Mouse (Mus musculus): Measurements from ENCODE around the gene Gm20388. TPM values are rescaled to one million over a fixed set of nuclear protein-coding genes. Genes with fewer than 3 reads are reported as not detected.

Gm20388 gene
- polyA plus RNA-seq, 1 experiment from 2014 or later = not detected

- Histone ChIP-seq H3K27me3 (ENCODE audit: control insufficient read depth, insufficient read depth, low read length) (0 out of 2 replicates have a peak, but pooled peaks cover 2% of the 10 kb centered on the region), H3K4me2 (peak overlapping the region; percentile 19; the same call in 1 of the 2 replicates), H3K9ac (ENCODE audit: low read length) (peak overlapping the region; percentile 34), H3K9me3 (ENCODE audit: control insufficient read depth, low read length) (no peaks in the 10 kb centered on the region), H3K36me3 (ENCODE audit: control insufficient read depth, insufficient read depth, low read length) (no peaks in the 10 kb centered on the region), H3K27ac (ENCODE audit: low read depth, low read length) (peak overlapping the region; percentile 90), H3K4me1 (ENCODE audit: control insufficient read depth, insufficient read depth, low read length) (peaks cover 87% of the 10 kb centered on the region), H3K4me3 (ENCODE audit: low read depth, low read length) (no peak overlapping the region)
- peak; percentile 74 for ATAC-seq (ENCODE audit: low FRiP score)
- DNase-seq (ENCODE audit: low spot score, missing footprints) = no peak
- WGBS = 11% methylated on average over 16 of the region's 17 CpGs
Observed at GRCm38 (mm10) chr8:120294982-120295870, 384.6 kb downstream of the Gm20388 start.

- Histone ChIP-seq H3K9me3 (ENCODE audit: control insufficient read depth, low read length) (no peaks in the 10 kb centered on the region), H3K9ac (ENCODE audit: low read length) (peak overlapping the region; percentile 27; the same call in 1 of the 2 replicates), H3K4me3 (ENCODE audit: low read depth, low read length) (no peak overlapping the region), H3K27ac (ENCODE audit: low read depth, low read length) (peak overlapping the region; percentile 73), H3K36me3 (ENCODE audit: control insufficient read depth, insufficient read depth, low read length) (no peaks in the 10 kb centered on the region), H3K27me3 (ENCODE audit: control insufficient read depth, insufficient read depth, low read length) (0 out of 2 replicates have a peak, but pooled peaks cover 2% of the 10 kb centered on the region), H3K4me1 (ENCODE audit: control insufficient read depth, insufficient read depth, low read length) (peaks cover 81% of the 10 kb centered on the region), H3K4me2 (no peak overlapping the region)
- DNase-seq (ENCODE audit: low spot score, missing footprints) (no peak), ATAC-seq (ENCODE audit: low FRiP score) (no peak)
- 20% methylated on average over 5 of the region's 5 CpGs for WGBS
Observed at GRCm38 (mm10) chr8:120297000-120297399, 386.4 kb downstream of the Gm20388 start.

GRCm38 (mm10) chr8:120298601-120299532 is 388.2 kb downstream of the Gm20388 start:
- no peaks in the 10 kb centered on the region for H3K9me3 ChIP-seq (ENCODE audit: control insufficient read depth, low read length)
- H3K27ac ChIP-seq (ENCODE audit: low read depth, low read length) = peak overlapping the region; percentile 88
- H3K9ac ChIP-seq (ENCODE audit: low read length) = peak overlapping the region; percentile 49
- ATAC-seq (ENCODE audit: low FRiP score) (peak; percentile 49), DNase-seq (ENCODE audit: low spot score, missing footprints) (peak; percentile 94)
- no peak overlapping the region for H3K4me3 ChIP-seq (ENCODE audit: low read depth, low read length)
- WGBS = 31% methylated on average over 22 of the region's 22 CpGs
- H3K4me2 ChIP-seq = no peak overlapping the region; the same call in 1 of the 2 replicates
- no peaks in the 10 kb centered on the region for H3K36me3 ChIP-seq (ENCODE audit: control insufficient read depth, insufficient read depth, low read length)
- H3K4me1 ChIP-seq (ENCODE audit: control insufficient read depth, insufficient read depth, low read length) = peaks cover 72% of the 10 kb centered on the region
- H3K27me3 ChIP-seq (ENCODE audit: control insufficient read depth, insufficient read depth, low read length) = 0 out of 2 replicates have a peak, but pooled peaks cover 2% of the 10 kb centered on the region

GRCm38 (mm10) chr8:120300601-120301141 is 390.0 kb downstream of the Gm20388 start:
- H3K9ac ChIP-seq (ENCODE audit: low read length) = peak overlapping the region; percentile 44
- no peaks in the 10 kb centered on the region for H3K36me3 ChIP-seq (ENCODE audit: control insufficient read depth, insufficient read depth, low read length)
- H3K27ac ChIP-seq (ENCODE audit: low read depth, low read length) = peak overlapping the region; percentile 63
- 6% methylated on average over 13 of the region's 13 CpGs for whole genome bisulfite sequencing
- H3K4me3 ChIP-seq (ENCODE audit: low read depth, low read length) = no peak overlapping the region
- H3K27me3 ChIP-seq (ENCODE audit: control insufficient read depth, insufficient read depth, low read length) = 0 out of 2 replicates have a peak, but pooled peaks cover 2% of the 10 kb centered on the region
- peaks cover 64% of the 10 kb centered on the region for H3K4me1 ChIP-seq (ENCODE audit: control insufficient read depth, insufficient read depth, low read length)
- DNase-seq (ENCODE audit: low spot score, missing footprints) (peak; percentile 97), ATAC-seq (ENCODE audit: low FRiP score) (peak; percentile 22; the same call in 1 of the 2 replicates)
- no peaks in the 10 kb centered on the region for H3K9me3 ChIP-seq (ENCODE audit: control insufficient read depth, low read length)
- H3K4me2 ChIP-seq = peak overlapping the region; percentile 22

GRCm38 (mm10) chr8:120302941-120303675 is 392.5 kb downstream of the Gm20388 start:
- H3K4me3 ChIP-seq (ENCODE audit: low read depth, low read length) = no peak overlapping the region
- WGBS = 66% methylated on average over 11 of the region's 11 CpGs
- H3K36me3 ChIP-seq (ENCODE audit: control insufficient read depth, insufficient read depth, low read length) = no peaks in the 10 kb centered on the region
- peaks cover 4% of the 10 kb centered on the region; the same call in 1 of the 2 replicates for H3K27me3 ChIP-seq (ENCODE audit: control insufficient read depth, insufficient read depth, low read length)
- H3K4me2 ChIP-seq = no peak overlapping the region
- no peak for ATAC-seq (ENCODE audit: low FRiP score)
- peak overlapping the region; percentile 30 for H3K9ac ChIP-seq (ENCODE audit: low read length)
- H3K9me3 ChIP-seq (ENCODE audit: control insufficient read depth, low read length) = no peaks in the 10 kb centered on the region
- DNase-seq (ENCODE audit: low spot score, missing footprints) = no peak
- H3K27ac ChIP-seq (ENCODE audit: low read depth, low read length) = peak overlapping the region; percentile 74
- H3K4me1 ChIP-seq (ENCODE audit: control insufficient read depth, insufficient read depth, low read length) = peaks cover 57% of the 10 kb centered on the region

GRCm38 (mm10) chr8:120304097-120304496 is 393.5 kb downstream of the Gm20388 start:
- no peaks in the 10 kb centered on the region for H3K36me3 ChIP-seq (ENCODE audit: control insufficient read depth, insufficient read depth, low read length)
- DNase-seq (ENCODE audit: low spot score, missing footprints) (no peak), ATAC-seq (ENCODE audit: low FRiP score) (peak; percentile 38; the same call in 1 of the 2 replicates)
- 20% methylated on average over 9 of the region's 9 CpGs for WGBS
- H3K9me3 ChIP-seq (ENCODE audit: control insufficient read depth, low read length) = no peaks in the 10 kb centered on the region
- no peak overlapping the region for H3K4me3 ChIP-seq (ENCODE audit: low read depth, low read length)
- peaks cover 5% of the 10 kb centered on the region; the same call in 1 of the 2 replicates for H3K27me3 ChIP-seq (ENCODE audit: control insufficient read depth, insufficient read depth, low read length)
- H3K9ac ChIP-seq (ENCODE audit: low read length) = peak overlapping the region; percentile 34
- peaks cover 57% of the 10 kb centered on the region for H3K4me1 ChIP-seq (ENCODE audit: control insufficient read depth, insufficient read depth, low read length)
- H3K4me2 ChIP-seq = no peak overlapping the region
- peak overlapping the region; percentile 74 for H3K27ac ChIP-seq (ENCODE audit: low read depth, low read length)

- H3K4me1 ChIP-seq (ENCODE audit: control insufficient read depth, insufficient read depth, low read length) = peaks cover 57% of the 10 kb centered on the region
- whole genome bisulfite sequencing = 77% methylated on average over 10 of the region's 10 CpGs
Observed at GRCm38 (mm10) chr8:120305800-120306385, 395.3 kb downstream of the Gm20388 start.

More at GRCm38 (mm10) chr8:120305800-120306385, 395.3 kb downstream of the Gm20388 start:
- H3K27me3 ChIP-seq (ENCODE audit: control insufficient read depth, insufficient read depth, low read length) = peaks cover 5% of the 10 kb centered on the region; the same call in 1 of the 2 replicates
- ATAC-seq (ENCODE audit: low FRiP score) (no peak), DNase-seq (ENCODE audit: low spot score, missing footprints) (no peak)
- no peak overlapping the region for H3K27ac ChIP-seq (ENCODE audit: low read depth, low read length)
- H3K4me2 ChIP-seq = no peak overlapping the region
- H3K9me3 ChIP-seq (ENCODE audit: control insufficient read depth, low read length) = no peaks in the 10 kb centered on the region
- no peak overlapping the region for H3K4me3 ChIP-seq (ENCODE audit: low read depth, low read length)
- H3K36me3 ChIP-seq (ENCODE audit: control insufficient read depth, insufficient read depth, low read length) = no peaks in the 10 kb centered on the region
- H3K9ac ChIP-seq (ENCODE audit: low read length) = no peak overlapping the region

Data from midbrain, embryonic 11.5 days (tissue).